10 mouse cellular contexts compared by ENCODE assay signal in genomic region chr16:11071176-11071575, GRCm38 (mm10). TPM values are rescaled to one million over a fixed set of nuclear protein-coding genes. Genes with fewer than 3 reads are reported as not detected.
DNase-seq lines count a peak whose midpoint lies in the region; ATAC-seq lines count a peak whose summit lies in the region.
"Had no signal": no experiment of that assay in that cellular context is flagged by ENCODE, and none has a peak within 500 bp of the region (broad histone marks: within the 10 kb centered on the region; RNA-seq: fewer than 3 reads in every experiment).

No protein-coding gene starts in this region.

- ATAC-seq in cerebellum, adult (ENCODE audit: insufficient number of reproducible peaks, low FRiP score, low TSS enrichment): peak; percentile 71

- DNase-seq in cerebellum, postnatal 4 days (ENCODE audit: low spot score in 2 of 2): no peak
- peak; percentile 45 for DNase-seq in kidney, adult 9 months
- DNase-seq in kidney, adult 11 months: no peak
- DNase-seq in adrenal gland, postnatal 36 days: peak; percentile 43 to 46
- DNase-seq in fibroblast of lung, adult 2 months (ENCODE audit: low read depth): peak; percentile 62
- no peak for DNase-seq in ovary, postnatal 14 days (ENCODE audit: low spot score)
- DNase-seq in yolk sac, embryonic 10.5 days (ENCODE audit: low spot score): no peak
- DNase-seq: lung, embryonic 14.5 days; midbrain, embryonic 14.5 days had no signal

RNA-seq across cellular contexts. Expression of gene Litaf, which starts 5.2 kb away (rescaled TPM):
- 10 to 100 TPM; 47.4 to 51.1 TPM for total RNA-seq in adrenal gland, postnatal 36 days (2021)

RNA-seq across cellular contexts. Expression of gene Snn, which starts 10.4 kb away (rescaled TPM):
- total RNA-seq in adrenal gland, postnatal 36 days (2021): 10 to 100 TPM; 13.8 to 14.4 TPM

Comparison
In these comparisons a context has a peak if more than half of its experiments do, and no peak if none do; other contexts are left out.
1. DNase-seq: peak in kidney, adult 9 months (single experiment), adrenal gland, postnatal 36 days (2 of 2) and fibroblast of lung, adult 2 months (single experiment); none in cerebellum, postnatal 4 days (0 of 2), kidney, adult 11 months (single experiment), ovary, postnatal 14 days (single experiment) and yolk sac, embryonic 10.5 days (single experiment).